Mouse (Mus musculus) MEL (cell line): ENCODE measurements around the gene Rp9. TPM values are rescaled to one million over a fixed set of nuclear protein-coding genes. Genes with fewer than 3 reads are reported as not detected.

Experiments
- DNase-seq: peaks from one replicate; pipeline ENCODE4 v3.0.0; 2011; ENCODE audit warnings: low read depth, low spot score
- H3K27ac ChIP-seq: 2 replicates; pipeline ENCODE4 v1.5.1; 2012; ENCODE audit warnings: low read depth, mild to moderate bottlenecking, control low read depth, low read length, moderate library complexity; ENCODE audit not compliant: control insufficient read depth
- H3K27me3 ChIP-seq, 2 experiments: fragments of 150-350 bp in 1 of 2; sonication (generic) in 1 of 2; 2 replicates each; pipeline ENCODE4 v1.6.1; 2012; ENCODE audit warnings: low read length in 2 of 2, mild to moderate bottlenecking in 2 of 2, improper control_type of control experiment in 1 of 2, moderate library complexity in 1 of 2; ENCODE audit not compliant: insufficient read depth in 2 of 2, control insufficient read depth in 1 of 2
- H3K36me3 ChIP-seq, 2 experiments: 2 replicates each; pipeline ENCODE4 v1.6.1; 2012 to 2014; ENCODE audit warnings: low read length in 2 of 2, improper control_type of control experiment in 1 of 2, inconsistent platforms in 1 of 2, mild to moderate bottlenecking in 1 of 2; ENCODE audit not compliant: insufficient read depth in 2 of 2, control insufficient read depth in 1 of 2
- H3K4me1 ChIP-seq, 2 experiments: fragments of 150-350 bp in 1 of 2; sonication (generic) in 1 of 2; 2 replicates each; pipeline ENCODE4 v1.6.1; 2012; ENCODE audit warnings: low read length in 2 of 2, improper control_type of control experiment in 1 of 2, mild to moderate bottlenecking in 1 of 2; ENCODE audit not compliant: insufficient read depth in 2 of 2, control insufficient read depth in 1 of 2
- H3K4me3 ChIP-seq, 2 experiments: fragments of 150-350 bp in 1 of 2; sonication (generic) in 1 of 2; 2 replicates each; pipeline ENCODE4 v1.5.1; 2012; ENCODE audit warnings: low read depth in 2 of 2, low read length in 2 of 2, mild to moderate bottlenecking in 2 of 2, moderate library complexity in 2 of 2, control low read depth in 1 of 2, improper control_type of control experiment in 1 of 2; ENCODE audit not compliant: control insufficient read depth in 1 of 2, insufficient read depth in 1 of 2
- H3K79me2 ChIP-seq: 2 replicates; pipeline ENCODE4 v1.6.1; 2012; ENCODE audit warnings: mild to moderate bottlenecking, low read length, moderate library complexity; ENCODE audit not compliant: control insufficient read depth, poor library complexity, insufficient read depth
- H3K9ac ChIP-seq: 2 replicates; pipeline ENCODE4 v1.6.1; 2012; ENCODE audit warnings: low read depth, mild to moderate bottlenecking, control low read depth, low read length, moderate library complexity; ENCODE audit not compliant: control insufficient read depth, poor library complexity, severe bottlenecking
- H3K9me3 ChIP-seq: fragments of 150-350 bp; sonication (generic); replicated peaks from 2 replicates; pipeline ENCODE4 v1.6.1; 2012; ENCODE audit warnings: mild to moderate bottlenecking, low read length, improper control_type of control experiment, moderate library complexity; ENCODE audit not compliant: insufficient read depth
- E2F4 ChIP-seq: IDR thresholded peaks from 2 replicates; pipeline ENCODE4 v1.6.1; 2011; ENCODE audit warnings: low read depth, low read length, improper control_type of control experiment, borderline replicate concordance
- ELF1 ChIP-seq: IDR thresholded peaks from 2 replicates; pipeline ENCODE4 v1.6.1; 2014; ENCODE audit warnings: low read depth, mild to moderate bottlenecking, inconsistent platforms, low read length, improper control_type of control experiment, moderate library complexity
- EP300 ChIP-seq, 2 experiments: IDR thresholded peaks; 2 replicates each; pipeline ENCODE4 v1.6.1; 2011; ENCODE audit warnings: improper control_type of control experiment in 2 of 2, low read length in 2 of 2, low read depth in 1 of 2, mild to moderate bottlenecking in 1 of 2
- GATA1 ChIP-seq: IDR thresholded peaks from 2 replicates; pipeline ENCODE4 v1.6.1; 2011; ENCODE audit warnings: low read depth, low read length, improper control_type of control experiment
- HCFC1 ChIP-seq: IDR thresholded peaks from 2 replicates; pipeline ENCODE4 v1.6.1; 2012; ENCODE audit warnings: low read depth, mild to moderate bottlenecking, inconsistent platforms, low read length, improper control_type of control experiment, moderate library complexity
- JUND ChIP-seq: IDR thresholded peaks from 2 replicates; pipeline ENCODE4 v1.6.1; 2011; ENCODE audit warnings: low read depth, mild to moderate bottlenecking, improper control_type of control experiment, low read length
- KAT2A ChIP-seq: conservative IDR thresholded peaks from 2 replicates; pipeline ENCODE4 v1.6.1; 2012; ENCODE audit warnings: low read depth, low read length, improper control_type of control experiment, inconsistent platforms
- MAFK ChIP-seq: IDR thresholded peaks from 2 replicates; pipeline ENCODE4 v1.6.1; 2011; ENCODE audit warnings: low read depth, mild to moderate bottlenecking, low read length, improper control_type of control experiment, borderline replicate concordance
- MAX ChIP-seq: IDR thresholded peaks from 2 replicates; pipeline ENCODE4 v1.6.1; 2011; ENCODE audit warnings: low read length, improper control_type of control experiment
- MAZ ChIP-seq: IDR thresholded peaks from 2 replicates; pipeline ENCODE4 v1.6.1; 2012; ENCODE audit warnings: low read depth, mild to moderate bottlenecking, inconsistent platforms, low read length, improper control_type of control experiment
- MEF2A ChIP-seq: IDR thresholded peaks from 2 replicates; pipeline ENCODE4 v1.6.1; 2014; ENCODE audit warnings: low read depth, mild to moderate bottlenecking, inconsistent platforms, low read length, improper control_type of control experiment; ENCODE audit not compliant: poor library complexity, insufficient replicate concordance, severe bottlenecking; ENCODE audit errors: extremely low read depth
- MYB ChIP-seq: IDR thresholded peaks from 2 replicates; pipeline ENCODE4 v1.6.1; 2011; ENCODE audit warnings: mild to moderate bottlenecking, low read depth, low read length, improper control_type of control experiment
- NRF1 ChIP-seq: IDR thresholded peaks from 2 replicates; pipeline ENCODE4 v1.6.1; 2014; ENCODE audit warnings: low read depth, mild to moderate bottlenecking, inconsistent platforms, low read length, improper control_type of control experiment, moderate library complexity; ENCODE audit not compliant: poor library complexity, insufficient read depth, severe bottlenecking
- POLR2A ChIP-seq, 2 experiments: IDR thresholded peaks; 2 replicates each; pipeline ENCODE4 v1.6.1; 2011 to 2012; ENCODE audit warnings: low read length in 2 of 2, mild to moderate bottlenecking in 2 of 2, control low read depth in 1 of 2, improper control_type of control experiment in 1 of 2, low read depth in 1 of 2, moderate library complexity in 1 of 2; ENCODE audit not compliant: control insufficient read depth in 1 of 2, insufficient read depth in 1 of 2, poor library complexity in 1 of 2
- POLR2AphosphoS5 ChIP-seq: IDR thresholded peaks from 2 replicates; pipeline ENCODE4 v1.6.1; 2012; ENCODE audit warnings: low read depth, borderline replicate concordance, mild to moderate bottlenecking, inconsistent platforms, low read length, moderate library complexity, mixed read lengths
- RAD21 ChIP-seq: IDR thresholded peaks from 2 replicates; pipeline ENCODE4 v1.6.1; 2011; ENCODE audit warnings: mild to moderate bottlenecking, low read depth, low read length, improper control_type of control experiment
- RCOR1 ChIP-seq: IDR thresholded peaks from 2 replicates; pipeline ENCODE4 v1.6.1; 2012; ENCODE audit warnings: low read depth, mild to moderate bottlenecking, inconsistent platforms, low read length, improper control_type of control experiment
- SMC3 ChIP-seq: IDR thresholded peaks from 2 replicates; pipeline ENCODE4 v1.6.1; 2011; ENCODE audit warnings: low read depth, low read length, improper control_type of control experiment
- TCF12 ChIP-seq: IDR thresholded peaks from 2 replicates; pipeline ENCODE4 v1.6.1; 2014; ENCODE audit warnings: low read depth, mild to moderate bottlenecking, inconsistent platforms, low read length, improper control_type of control experiment, moderate library complexity
- UBTF ChIP-seq: IDR thresholded peaks from 2 replicates; pipeline ENCODE4 v1.6.1; 2012; ENCODE audit warnings: low read depth, mild to moderate bottlenecking, inconsistent platforms, low read length, improper control_type of control experiment, moderate library complexity, borderline replicate concordance; ENCODE audit not compliant: insufficient read depth
- ZC3H11A ChIP-seq: IDR thresholded peaks from 2 replicates; pipeline ENCODE4 v1.6.1; 2012; ENCODE audit warnings: low read depth, mild to moderate bottlenecking, inconsistent platforms, low read length, improper control_type of control experiment
- ZMIZ1 ChIP-seq: IDR thresholded peaks from 2 replicates; pipeline ENCODE4 v1.6.1; 2012; ENCODE audit warnings: low read depth, mild to moderate bottlenecking, inconsistent platforms, low read length, improper control_type of control experiment, moderate library complexity
- ZNF384 ChIP-seq: IDR thresholded peaks from 2 replicates; pipeline ENCODE4 v1.6.1; 2012; ENCODE audit warnings: low read depth, mild to moderate bottlenecking, inconsistent platforms, low read length, improper control_type of control experiment
- polyA plus RNA-seq, 2 experiments: library from polyadenylated mRNA; stranded (reverse) in 1 of 2; unstranded in 1 of 2; fragments of >175 nt in 1 of 2; fragments of >200 nt in 1 of 2; gene quantifications; 2 replicates each; pipeline versions ENCODE4 v1.2.1 to v1.2.4; 2012; ENCODE audit warnings: low replicate concordance in 2 of 2, low read depth in 1 of 2; ENCODE audit not compliant: insufficient read length in 2 of 2, insufficient read depth in 1 of 2, missing spikeins in 1 of 2
- total RNA-seq: library from RNA; depleted of rRNA; stranded (reverse); fragments of 300-350 nt; gene quantifications from 2 replicates; pipeline ENCODE4 v1.2.3, GENCODE M21; 2012

Rp9 gene
- total and polyA plus RNA-seq, 3 experiments: 225 to 417 (median 405) TPM

DNA sequence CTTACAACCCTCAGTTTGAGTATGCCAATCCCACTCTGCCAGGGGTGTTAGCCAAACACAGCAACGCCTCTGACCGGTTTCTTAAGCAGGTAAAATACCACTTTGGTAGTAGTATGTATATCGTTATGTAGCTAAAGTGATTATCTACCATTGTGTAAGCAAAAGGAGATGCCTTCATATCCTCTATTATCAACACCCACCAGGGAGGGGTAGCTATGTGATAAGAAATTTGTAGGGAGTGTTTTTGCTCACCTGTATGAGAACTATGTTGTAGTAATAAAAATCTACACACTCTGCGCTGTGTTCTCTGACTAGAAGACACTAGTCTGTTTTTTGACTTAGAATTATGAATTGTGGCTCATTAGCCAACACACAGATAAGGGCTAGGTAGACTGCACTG, 44.8 kb downstream of the Rp9 start:
- Histone ChIP-seq H3K4me1 (peaks cover 29 to 32% of the 10 kb centered on the region in 2 experiments), H3K4me3 (no peak overlapping the region), H3K9ac (no peak overlapping the region), H3K9me3 (no peaks in the 10 kb centered on the region), H3K27ac (no peak overlapping the region), H3K79me2 (no peaks in the 10 kb centered on the region), H3K27me3 (no peaks in the 10 kb centered on the region), H3K36me3 (peaks cover 0 to 27% of the 10 kb centered on the region in 2 experiments; a peak in 2 of 4 replicates)
- peak; percentile 70 for TF ChIP-seq GATA1
- TF ChIP-seq ZMIZ1: 0 out of 2 replicates have a peak, but pooled peaks have one; percentile 32
- peak; percentile 37; the same call in 1 of the 2 replicates for TF ChIP-seq TCF12
- TF ChIP-seq ELF1: no peak
- TF ChIP-seq SMC3: no peak
- TF ChIP-seq KAT2A: peak; percentile 35; the same call in 1 of the 2 replicates
- peak; percentile 47 to 67; a peak in 2 of 4 replicates for TF ChIP-seq EP300 (IDR thresholded peaks at IDR 0.05; ENCODE audit: low read depth in 1 of 2, low read length in 2 of 2)
- TF ChIP-seq MYB: 0 out of 2 replicates have a peak, but pooled peaks have one; percentile 7
- no peak for TF ChIP-seq ZC3H11A
- 0 out of 2 replicates have a peak, but pooled peaks have one; percentile 14 for TF ChIP-seq HCFC1
- DNase-seq: no peak

DNA sequence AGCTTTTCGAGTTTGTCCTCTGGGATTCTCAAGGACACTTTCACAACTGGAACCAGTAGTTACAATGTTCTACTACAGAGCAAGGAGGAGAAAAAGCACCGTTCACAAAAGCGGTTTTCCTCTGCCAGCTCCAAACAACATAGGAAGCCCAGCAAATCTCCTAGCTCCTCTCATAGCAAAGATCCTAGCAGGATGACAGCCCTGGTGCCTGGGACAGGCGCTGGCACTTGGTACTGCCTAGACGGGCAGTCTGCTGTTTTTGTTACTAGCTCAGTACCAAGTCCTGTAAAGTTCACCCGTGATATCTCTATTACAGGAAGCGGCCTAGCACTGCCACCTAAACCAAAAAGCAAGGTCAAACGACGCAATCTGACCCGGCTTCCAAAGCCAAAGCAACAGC, 45.3 kb downstream of the Rp9 start:
- Histone ChIP-seq H3K27ac (no peak overlapping the region), H3K9ac (no peak overlapping the region)

DNA sequence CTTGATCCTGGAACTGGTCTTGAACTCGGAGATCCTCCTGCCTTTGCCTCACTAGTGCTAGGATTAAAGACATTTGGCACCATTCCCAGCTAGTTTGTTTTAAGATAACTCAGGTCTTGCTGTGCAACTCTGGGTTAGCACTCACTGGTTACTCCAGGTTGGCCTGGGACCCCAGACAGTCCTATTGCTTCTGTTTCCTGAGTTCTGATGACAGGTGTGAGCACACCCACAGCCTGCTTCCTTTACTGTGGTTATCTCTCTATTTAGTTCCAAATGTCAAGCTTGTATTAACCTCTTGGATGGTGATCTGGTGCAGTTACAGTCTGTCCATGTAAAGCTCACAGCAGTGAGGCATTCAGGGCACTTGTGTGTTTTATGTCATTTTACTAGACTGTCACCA, 46.0 kb downstream of the Rp9 start:
- Histone ChIP-seq H3K27me3 (no peaks in the 10 kb centered on the region), H3K4me1 (peaks cover 18 to 23% of the 10 kb centered on the region in 2 experiments), H3K36me3 (peaks cover 0 to 17% of the 10 kb centered on the region in 2 experiments; a peak in 2 of 4 replicates), H3K79me2 (no peaks in the 10 kb centered on the region), H3K27ac (no peak overlapping the region), H3K9me3 (no peaks in the 10 kb centered on the region), H3K4me3 (no peak overlapping the region), H3K9ac (no peak overlapping the region)
- peak; percentile 82 for DNase-seq
- TF ChIP-seq UBTF: no peak
- no peak for TF ChIP-seq SMC3
- no peak for TF ChIP-seq RAD21
- no peak for TF ChIP-seq MEF2A
- no peak for TF ChIP-seq ZNF384
- TF ChIP-seq MAX: no peak
- TF ChIP-seq JUND: no peak
- TF ChIP-seq ELF1: no peak
- peak; percentile 31; the same call in 1 of the 2 replicates for TF ChIP-seq RCOR1
- TF ChIP-seq ZMIZ1: no peak
- no peak for TF ChIP-seq POLR2AphosphoS5
- TF ChIP-seq E2F4: no peak
- TF ChIP-seq KAT2A: no peak
- peak in 1 of 2 experiments; percentile 44; a peak in 1 of 4 replicates for TF ChIP-seq EP300 (IDR thresholded peaks at IDR 0.05; ENCODE audit: low read depth in 1 of 2, low read length in 2 of 2)
- TF ChIP-seq POLR2A (IDR thresholded peaks at IDR 0.05; ENCODE audit: control insufficient read depth in 1 of 2, insufficient read depth in 1 of 2, low read depth in 1 of 2, low read length in 2 of 2, poor library complexity in 1 of 2): no peak
- no peak for TF ChIP-seq NRF1

More for the DNA sequence above, 45.3 kb downstream of the Rp9 start:
- DNase-seq: no peak
- H3K4me3 ChIP-seq: no peak overlapping the region
- H3K27me3 ChIP-seq: no peaks in the 10 kb centered on the region
- no peaks in the 10 kb centered on the region for H3K9me3 ChIP-seq
- H3K79me2 ChIP-seq: no peaks in the 10 kb centered on the region
- TF ChIP-seq GATA1 (no peak), NRF1 (no peak), MYB (no peak), MAZ (no peak), MAFK (no peak), MEF2A (no peak), RCOR1 (no peak)
- TF ChIP-seq, all 39 proteins: peak for 0
- H3K36me3 ChIP-seq: peaks cover 0 to 24% of the 10 kb centered on the region in 2 experiments; a peak in 2 of 4 replicates
- peaks cover 25 to 29% of the 10 kb centered on the region in 2 experiments for H3K4me1 ChIP-seq
